Mouse (Mus musculus) right cerebral cortex, postnatal 36 days (tissue): ENCODE data around the gene Tmem39b.

Experiments
- DNase-seq, 2 experiments: peaks; one replicate each; pipeline ENCODE4 v3.0.0; 2022; ENCODE audit warnings: low spot score in 2 of 2, mixed read lengths in 1 of 2

Gene Tmem39b

DNA sequence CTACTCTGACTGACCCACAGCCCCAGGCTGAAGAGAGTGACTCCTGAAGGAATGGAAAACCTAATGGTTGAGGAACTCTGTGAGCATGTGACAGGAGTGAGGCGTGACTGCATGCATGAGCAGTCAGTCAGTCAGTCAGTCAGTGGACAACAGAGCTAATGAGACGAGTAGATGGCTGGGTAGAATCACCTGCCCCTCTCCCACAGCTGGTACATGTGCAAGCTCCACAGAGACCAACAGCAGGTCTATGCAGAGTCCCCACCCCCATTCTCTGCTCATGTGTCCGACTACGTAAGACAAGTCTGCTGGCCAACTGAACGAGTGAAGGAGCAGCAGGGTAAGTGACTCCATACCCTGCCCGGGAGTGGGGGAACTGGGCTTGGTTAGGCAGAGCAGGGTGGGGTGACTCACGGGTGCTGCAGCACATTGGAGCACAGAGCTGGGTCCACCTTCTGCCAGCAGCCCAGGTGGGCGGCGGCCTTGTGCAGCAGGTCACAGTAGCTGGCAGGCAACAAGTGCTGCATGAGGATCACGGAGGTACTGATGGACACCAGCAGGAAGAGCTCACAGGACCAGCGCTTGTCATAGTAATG lies 12.6 kb downstream of the Tmem39b start:
- no peak for DNase-seq

DNA sequence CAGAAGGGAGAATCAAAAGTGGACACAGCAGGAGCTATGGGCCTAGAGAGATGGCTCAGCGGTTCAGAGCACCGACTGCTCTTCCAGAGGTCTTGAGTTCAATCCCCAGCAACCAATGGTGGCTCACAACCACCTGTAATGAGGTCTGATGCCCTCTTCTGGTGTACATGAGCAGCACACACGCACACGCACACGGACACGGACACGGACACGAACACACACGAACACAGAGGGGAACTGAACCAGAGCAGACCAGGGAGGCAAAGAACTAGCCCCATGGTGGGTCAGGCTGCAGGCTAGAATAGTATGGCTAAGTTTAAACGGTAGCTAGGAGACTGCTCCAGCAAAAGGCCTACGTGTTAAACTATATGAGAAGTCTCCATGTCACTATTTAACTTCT lies 14.8 kb downstream of the Tmem39b start:
- DNase-seq: no peak

GRCm38 (mm10) chr4:129672878-129673449 lies 23.7 kb downstream of the Tmem39b start:
- no peak for DNase-seq

DNA sequence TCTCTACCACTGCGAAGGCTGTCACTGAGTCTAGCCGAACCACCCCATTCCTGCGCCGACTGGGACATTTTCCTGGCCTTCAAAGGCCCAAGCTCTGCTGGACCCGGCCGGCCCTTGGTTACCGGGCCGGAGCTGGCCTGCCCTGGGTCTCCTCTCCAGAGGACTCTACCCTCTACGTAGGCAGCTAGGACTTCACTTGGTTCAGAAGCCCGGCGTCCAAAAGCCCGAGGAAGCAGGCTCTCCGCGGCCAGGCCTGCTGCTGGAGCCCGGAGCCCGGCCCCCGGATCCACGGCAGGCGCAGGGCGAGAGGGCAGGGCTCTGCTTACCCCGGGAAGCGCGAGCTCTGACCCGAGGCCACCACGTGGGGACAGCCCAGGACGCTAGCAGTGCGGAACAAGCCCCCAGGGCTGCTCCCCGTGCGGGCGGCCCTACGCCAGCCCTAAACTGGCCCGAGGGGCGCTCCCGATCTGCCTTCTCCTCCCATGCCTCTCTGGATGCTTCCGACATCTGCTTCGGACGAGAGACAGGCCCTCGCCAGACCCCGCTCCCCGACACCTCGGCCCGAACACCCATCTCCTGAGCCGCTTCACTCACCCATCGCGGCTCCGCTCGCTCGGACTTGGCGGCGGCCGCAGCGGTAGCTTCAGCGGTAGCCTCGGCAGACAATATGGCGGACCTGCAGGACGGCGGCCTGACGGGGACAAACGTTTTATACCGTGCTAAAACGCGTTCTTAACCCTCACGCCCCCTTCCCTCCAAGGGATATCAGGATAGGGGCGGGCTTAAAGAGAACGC lies 24.4 kb downstream of the Tmem39b start, which contains the start of gene Kpna6:
Kpna6 (minus strand) TSS at position 685 of the 795 bp plus-strand sequence.
- peak; percentile 79 to 82 for DNase-seq

- DNase-seq: no peak
Measured at GRCm38 (mm10) chr4:129671491-129672082, 25.1 kb downstream of the Tmem39b start.

GRCm38 (mm10) chr4:129662255-129662813 lies 34.3 kb downstream of the Tmem39b start:
- no peak for DNase-seq

DNA sequence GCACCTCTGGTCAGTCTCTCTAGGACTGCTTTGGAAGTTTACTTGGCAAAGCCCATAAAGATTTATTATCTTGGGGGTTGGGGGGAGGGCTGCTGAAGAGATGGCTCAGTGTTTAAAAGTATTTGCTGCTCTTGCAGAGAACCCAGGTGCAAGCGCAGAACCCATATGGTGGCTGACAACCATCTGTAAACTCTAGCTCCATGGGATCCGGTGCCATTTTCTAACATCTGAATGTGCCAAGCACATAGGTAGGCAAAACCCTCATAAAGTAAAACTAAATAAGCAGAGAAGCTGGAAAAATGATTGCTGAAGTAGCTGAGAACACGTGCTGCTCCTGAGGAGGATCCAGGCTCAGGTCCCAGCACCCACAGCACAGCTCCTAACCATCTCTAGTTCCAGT lies 35.1 kb downstream of the Tmem39b start:
- DNase-seq: peak in 1 of 2 experiments; percentile 37

DNA sequence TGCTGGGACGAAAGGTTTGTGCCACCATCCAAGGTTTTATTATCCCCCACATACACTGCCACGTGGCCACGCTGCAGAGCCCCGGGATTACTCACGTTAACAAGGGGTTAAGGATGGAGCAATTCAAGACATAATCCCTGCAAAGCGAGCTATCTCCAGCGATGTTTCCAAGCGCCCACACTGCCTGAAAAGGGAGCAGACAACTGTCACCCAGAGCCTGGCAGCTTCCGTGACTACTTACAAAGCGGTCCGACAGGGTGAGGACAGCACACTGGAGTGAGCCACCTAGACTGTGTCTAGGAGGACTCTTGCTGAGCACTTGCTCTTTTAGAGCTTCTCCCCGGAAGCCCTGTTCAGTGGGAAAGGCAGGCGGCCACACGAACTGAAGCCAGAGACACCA lies 41.9 kb downstream of the Tmem39b start:
- DNase-seq: no peak

DNA sequence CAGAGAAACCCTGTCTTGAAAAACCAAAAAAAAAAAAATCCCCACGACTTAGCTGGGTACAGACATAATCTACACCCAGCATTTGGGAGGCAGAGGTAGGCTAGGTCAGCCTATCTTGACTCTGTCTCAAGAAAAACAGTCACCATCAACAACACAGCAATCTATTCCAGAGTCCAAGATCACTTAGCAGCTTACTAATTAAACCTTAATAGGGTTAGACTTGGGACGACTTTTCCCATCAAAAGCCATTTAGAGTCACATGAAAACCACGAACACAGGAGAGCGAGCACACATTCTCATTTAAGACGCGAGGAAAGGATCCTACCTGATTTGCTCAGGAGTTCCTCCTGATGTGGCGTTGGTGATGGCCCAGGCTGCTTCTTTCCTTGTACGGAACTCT lies 46.3 kb downstream of the Tmem39b start:
- DNase-seq: no peak

- DNase-seq: no peak
Measured at GRCm38 (mm10) chr4:129648656-129649055, 48.0 kb downstream of the Tmem39b start.

DNA sequence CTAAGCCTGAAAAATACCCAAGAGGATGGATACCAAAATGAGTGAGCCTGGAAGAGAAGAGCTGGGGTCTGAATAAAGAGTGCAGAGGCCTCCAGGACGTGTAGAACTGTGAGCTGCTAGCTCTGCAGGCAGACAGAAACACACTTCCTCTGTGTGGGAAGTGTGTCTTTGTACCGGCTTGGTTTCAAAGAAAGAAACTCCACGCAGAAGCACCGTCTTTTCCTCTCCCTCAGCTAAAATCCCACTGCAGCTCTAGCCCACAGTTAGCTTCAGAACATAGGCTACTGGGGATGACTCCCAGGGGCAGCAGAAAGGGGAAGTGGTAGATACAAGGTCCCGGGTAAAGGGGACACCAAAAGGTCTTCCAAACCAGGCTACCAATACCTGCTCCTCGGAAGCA lies 51.4 kb downstream of the Tmem39b start:
- no peak for DNase-seq

DNA sequence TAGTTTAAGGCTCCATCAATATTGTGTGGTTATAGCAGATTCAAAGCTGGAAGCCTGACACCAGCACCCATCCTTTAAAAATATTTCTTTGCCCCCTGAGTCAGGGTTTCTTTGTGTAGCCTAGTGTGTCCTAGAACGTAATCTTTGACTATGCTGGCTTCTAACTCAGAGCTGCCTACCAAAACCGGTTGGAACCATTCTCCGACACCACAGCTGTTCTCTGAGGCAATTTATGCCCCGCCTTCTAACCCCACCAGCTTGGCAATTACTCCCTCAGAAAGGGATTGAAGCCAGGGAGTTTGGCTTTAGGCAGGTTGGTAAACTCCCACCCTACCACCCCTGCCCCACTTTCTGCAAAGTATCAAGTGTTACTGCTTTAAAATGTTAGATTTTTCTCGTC lies 54.9 kb downstream of the Tmem39b start:
- no peak for DNase-seq

DNA sequence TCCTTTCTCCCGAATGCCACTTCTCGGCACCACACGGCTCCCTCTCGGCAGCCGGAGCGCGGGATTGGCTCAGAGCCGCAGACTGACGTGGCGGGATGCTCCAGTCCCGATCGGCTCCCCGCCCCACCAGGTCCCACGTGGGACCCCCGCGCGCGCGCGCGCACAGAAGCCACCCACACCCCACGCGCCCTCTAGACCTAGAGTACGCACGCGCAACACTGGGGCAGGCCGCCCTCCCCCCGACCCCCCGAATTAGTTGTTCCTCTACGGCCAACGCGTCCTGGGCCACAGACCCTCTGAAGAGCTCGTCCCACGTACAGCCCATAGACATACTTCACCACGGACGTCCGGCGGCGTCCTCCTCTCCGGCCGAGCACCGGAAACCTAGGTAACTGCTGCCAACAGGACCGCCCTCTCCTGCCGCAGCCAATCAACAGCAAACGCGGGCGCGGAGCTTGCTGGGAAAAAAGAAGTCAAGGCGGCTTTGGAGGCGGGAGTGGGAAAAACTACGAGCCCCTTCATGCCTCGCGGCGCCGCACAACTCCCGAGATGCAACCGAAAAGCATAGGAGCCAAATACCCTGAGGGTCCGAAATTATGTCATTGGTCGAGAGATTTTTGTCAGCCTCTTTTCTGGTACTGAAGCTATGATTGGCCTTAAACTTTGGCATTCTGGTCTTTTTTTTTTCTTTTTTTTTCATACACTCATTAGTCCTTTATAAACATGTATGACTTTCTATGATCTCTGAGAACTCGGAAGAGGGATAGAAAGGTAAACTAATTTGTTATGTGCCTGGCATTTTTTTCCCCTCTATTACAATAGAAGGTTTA lies 55.8 kb downstream of the Tmem39b start, which contains the start of gene Txlna:
Txlna (minus strand) TSS at position 428 of the 830 bp plus-strand sequence.
- peak; percentile 97 for DNase-seq

DNA sequence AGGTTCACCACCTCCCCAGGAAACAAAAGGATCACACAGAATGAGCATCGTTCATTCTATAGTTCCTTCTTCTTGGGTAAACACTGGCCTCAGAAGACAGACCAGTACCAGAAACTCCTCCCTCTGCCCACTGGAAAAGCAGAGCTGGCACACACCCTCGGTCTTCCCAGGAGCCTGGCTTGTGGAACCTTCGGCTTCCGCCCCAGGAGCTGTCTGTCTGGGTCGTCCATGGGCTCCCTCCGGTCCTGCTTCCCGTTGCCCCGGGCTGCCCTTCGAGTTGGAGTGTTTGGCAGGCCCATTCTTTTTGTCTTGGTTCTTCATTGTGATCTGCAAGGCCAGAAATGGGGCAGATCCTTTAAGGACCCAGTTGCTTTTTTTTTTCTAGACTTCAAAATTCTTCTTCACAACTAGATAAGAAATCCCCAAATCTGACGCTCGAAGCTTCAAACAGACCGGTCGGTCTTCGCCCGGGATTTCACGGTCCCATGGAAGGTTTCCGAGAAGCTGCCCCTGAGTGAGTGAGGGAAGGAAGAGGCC lies 56.5 kb downstream of the Tmem39b start:
- DNase-seq: no peak

GRCm38 (mm10) chr4:129639221-129639620 lies 57.4 kb downstream of the Tmem39b start:
- no peak for DNase-seq

DNA sequence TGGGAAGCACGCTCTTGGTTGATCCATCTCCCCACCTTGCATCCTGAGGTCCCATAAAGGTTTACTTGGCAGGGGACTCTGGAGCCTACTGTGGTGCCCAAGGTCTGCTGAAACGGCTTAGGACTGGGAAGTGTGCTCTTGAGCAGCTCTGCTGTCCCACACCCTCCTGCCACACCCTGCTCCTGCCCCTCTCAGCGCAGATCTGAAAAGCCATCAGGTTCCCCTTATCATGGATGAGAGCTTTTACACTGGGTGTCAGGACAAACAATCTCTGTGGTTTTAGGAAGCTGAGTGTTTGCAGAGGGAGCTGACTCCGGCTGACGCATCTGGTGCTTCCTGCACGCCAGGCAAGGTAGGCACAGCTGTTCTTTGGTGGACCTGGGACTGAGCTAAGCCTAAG lies 62.8 kb downstream of the Tmem39b start:
- no peak for DNase-seq

GRCm38 (mm10) chr4:129631867-129632266 lies 64.8 kb downstream of the Tmem39b start:
- DNase-seq: no peak

DNA sequence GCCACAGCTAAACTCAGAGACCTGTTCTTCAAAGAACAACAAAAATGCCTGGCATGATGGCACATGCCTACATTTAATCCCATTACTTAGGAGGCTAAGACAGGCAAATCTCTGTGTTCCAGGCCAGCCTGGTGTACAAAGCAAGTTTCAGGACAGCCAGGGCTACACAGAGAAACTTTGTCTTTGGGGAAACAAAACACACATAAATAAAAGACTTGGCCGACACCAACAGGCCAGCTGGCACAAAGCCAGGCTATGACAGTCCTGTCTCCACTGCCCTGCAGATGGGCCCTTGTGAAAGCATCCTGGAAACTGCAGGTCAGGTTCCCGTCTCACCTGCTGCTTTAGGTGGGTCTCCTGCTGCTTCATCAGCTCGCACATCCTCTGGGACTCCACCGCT lies 65.7 kb downstream of the Tmem39b start:
- DNase-seq: no peak
